Mouse (Mus musculus) C2C12 (cell line): ENCODE data around the gene Tyms.

ENCODE experiments used
- CEBPB ChIP-seq: IDR thresholded peaks from one replicate; pipeline ENCODE4 v1.6.1; 2011; ENCODE audit warnings: low read depth, mild to moderate bottlenecking, control low read depth, moderate library complexity
- CTCF ChIP-seq: IDR thresholded peaks from one replicate; pipeline ENCODE4 v1.5.1; 2011; ENCODE audit not compliant: control insufficient read depth, insufficient read depth, insufficient read length
- FOSL1 ChIP-seq: IDR thresholded peaks from one replicate; pipeline ENCODE4 v1.8.0; 2011; ENCODE audit warnings: mild to moderate bottlenecking, low read length; ENCODE audit not compliant: poor library complexity, insufficient read depth, severe bottlenecking
- MAX ChIP-seq: IDR thresholded peaks from one replicate; pipeline ENCODE4 v1.6.1; 2011; ENCODE audit warnings: mild to moderate bottlenecking, control low read depth
- MYOD1 ChIP-seq: IDR thresholded peaks from one replicate; pipeline ENCODE4 v1.6.1; 2011; ENCODE audit warnings: low read depth; ENCODE audit not compliant: control insufficient read depth, insufficient read length
- MYOG ChIP-seq: IDR thresholded peaks from one replicate; pipeline ENCODE4 v1.6.1; 2011; ENCODE audit not compliant: control insufficient read depth, insufficient read length; ENCODE audit errors: extremely low read depth
- USF1 ChIP-seq: IDR thresholded peaks from one replicate; pipeline ENCODE4 v1.6.1; 2011; ENCODE audit warnings: low read depth, mild to moderate bottlenecking, control low read depth, moderate library complexity

DNA sequence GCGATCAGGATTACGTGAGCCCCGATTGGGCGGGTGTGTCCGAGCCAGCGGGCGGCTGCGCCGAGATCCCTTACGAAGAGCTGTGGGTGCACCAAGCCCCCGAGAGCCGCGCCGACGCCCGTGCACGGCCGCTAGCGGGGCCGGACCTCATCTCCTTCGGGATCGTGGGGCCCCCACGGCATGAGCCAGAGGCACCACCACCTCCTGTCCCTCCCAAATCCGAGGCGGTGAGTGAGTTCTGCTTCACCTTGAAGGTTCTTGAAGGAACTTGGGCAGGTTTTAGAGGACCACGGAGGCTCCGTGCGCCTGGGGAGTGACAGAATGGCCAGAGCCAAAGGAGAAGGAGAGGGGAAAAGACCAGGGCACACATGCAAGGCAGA lies 41.3 kb upstream of the Tyms start:
- TF ChIP-seq MYOG (no peak), CTCF (no peak), USF1 (no peak), CEBPB (no peak), MYOD1 (no peak), MAX (no peak), FOSL1 (no peak)
